Mouse (Mus musculus) embryonic facial prominence, embryonic 15.5 days (tissue): ENCODE results near the gene Fmnl2. TPM values are rescaled to one million over a fixed set of nuclear protein-coding genes. Genes with fewer than 3 reads are reported as not detected.

Experiments used
- ATAC-seq: fragments of 200-750 bp; cut with Nextera tagmentation; 2 replicates; pipeline ENCODE4 v1.8.0; 2017; ENCODE audit warnings: low read depth, moderate TSS enrichment; ENCODE audit not compliant: insufficient number of reproducible peaks, low FRiP score, low TSS enrichment
- H3K27ac ChIP-seq: fragments of 300-500 bp; sonication (generic); replicated peaks from 2 replicates; pipeline ENCODE4 v1.5.1; 2015; ENCODE audit warnings: mild to moderate bottlenecking, inconsistent platforms
- H3K27me3 ChIP-seq: fragments of 300-500 bp; sonication (generic); 2 replicates; pipeline ENCODE4 v1.6.1; 2015; ENCODE audit warnings: inconsistent platforms
- H3K36me3 ChIP-seq: fragments of 300-500 bp; sonication (generic); 2 replicates; pipeline ENCODE4 v1.6.1; 2015; ENCODE audit warnings: mild to moderate bottlenecking, inconsistent platforms
- H3K4me1 ChIP-seq: fragments of 300-500 bp; sonication (generic); 2 replicates; pipeline ENCODE4 v1.6.1; 2015; ENCODE audit warnings: inconsistent platforms
- H3K4me2 ChIP-seq: fragments of 300-500 bp; sonication (generic); replicated peaks from 2 replicates; pipeline ENCODE4 v1.6.1; 2015; ENCODE audit warnings: mild to moderate bottlenecking, inconsistent platforms
- H3K4me3 ChIP-seq: fragments of 300-500 bp; sonication (generic); replicated peaks from 2 replicates; pipeline ENCODE4 v1.5.1; 2015; ENCODE audit warnings: mild to moderate bottlenecking, inconsistent platforms
- H3K9ac ChIP-seq: fragments of 300-500 bp; sonication (generic); 2 replicates; pipeline ENCODE4 v1.6.1; 2015; ENCODE audit warnings: inconsistent platforms
- H3K9me3 ChIP-seq: fragments of 300-500 bp; sonication (generic); replicated peaks from 2 replicates; pipeline ENCODE4 v1.6.1; 2016; ENCODE audit warnings: inconsistent platforms
- WGBS: fragments of 180-500 bp; shearing (Covaris S2); methylation state at CpG from one replicate; pipeline ENCODE4 v1.1.7; 2015; 5-methylcytosine and 5-hydroxymethylcytosine counted together
- polyA plus RNA-seq: library from polyadenylated mRNA; unstranded; fragments of >200 nt; fragmentation: Nextera tagmentation; extraction: Ambion mirVana; gene quantifications from 2 replicates; pipeline ENCODE4 v1.2.1, GENCODE M21; 2015

The Fmnl2 gene
- polyA plus RNA-seq, 1 experiment from 2014 or later, result 8.1 TPM

DNA sequence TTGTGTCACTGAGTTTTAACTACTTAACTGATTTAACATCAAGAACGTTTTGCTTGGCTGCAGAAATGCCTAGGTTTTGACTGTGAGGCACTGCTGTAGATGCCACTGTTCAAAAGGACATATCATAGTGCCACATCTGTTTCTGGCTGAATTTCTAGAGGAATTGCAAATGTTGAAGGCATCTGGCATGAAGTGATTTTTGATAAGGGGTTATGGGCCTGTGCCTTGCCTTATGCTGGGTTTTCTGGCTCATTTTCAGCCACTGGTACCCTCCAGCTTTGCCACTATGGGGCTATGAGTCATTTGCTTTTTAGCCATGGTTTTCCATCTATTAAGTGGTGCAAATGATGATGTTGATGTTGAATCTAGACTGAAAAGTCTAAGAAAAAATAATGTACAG, 117.1 kb downstream of the Fmnl2 start:
- H3K4me3 ChIP-seq, result no peak overlapping the region
- WGBS, result 49% methylated on average over 1 of the region's 1 CpGs
- H3K9me3 ChIP-seq, result no peaks in the 10 kb centered on the region
- H3K9ac ChIP-seq, result no peak overlapping the region
- no peak overlapping the region for H3K4me2 ChIP-seq
- ATAC-seq, result no peak
- H3K27me3 ChIP-seq, result no peaks in the 10 kb centered on the region
- no peak overlapping the region for H3K27ac ChIP-seq
- H3K36me3 ChIP-seq, result no peaks in the 10 kb centered on the region
- H3K4me1 ChIP-seq, result peaks cover 21% of the 10 kb centered on the region

DNA sequence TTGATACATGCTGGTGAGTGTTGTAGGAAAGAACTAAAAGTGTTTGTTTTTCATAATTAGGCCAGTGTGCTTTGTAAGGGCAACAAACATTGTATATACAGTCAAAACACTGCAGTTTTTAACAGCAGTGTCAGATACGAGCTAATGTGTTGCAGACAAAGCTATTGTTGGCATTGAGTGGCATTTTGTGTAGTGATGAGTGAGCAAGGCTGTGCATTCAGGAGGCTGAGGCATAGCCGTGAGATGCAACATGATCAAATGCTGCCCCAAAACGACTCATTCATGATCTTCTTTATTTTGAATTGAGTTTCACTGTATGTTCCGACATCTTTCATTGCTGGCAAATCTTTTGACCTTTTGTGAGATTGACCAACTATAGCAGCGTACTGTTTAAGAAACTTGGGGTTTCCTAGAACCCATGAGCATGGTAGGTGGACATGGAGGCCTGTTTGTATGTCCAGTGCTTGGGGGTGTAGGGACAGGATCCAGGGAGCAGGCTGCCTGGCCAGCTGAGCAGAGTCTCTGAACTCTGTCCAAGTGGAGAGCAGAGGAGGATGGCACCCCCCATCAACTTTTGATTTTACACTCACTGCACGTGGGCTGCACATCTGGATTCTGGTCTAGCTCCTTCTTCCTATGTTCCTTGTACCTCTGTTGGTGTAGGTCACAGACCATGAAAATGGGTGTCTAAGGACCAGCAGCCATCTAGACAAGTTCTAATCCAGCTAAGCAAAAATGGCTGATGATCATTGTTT, 120.4 kb downstream of the Fmnl2 start:
- Histone ChIP-seq H3K9me3 (no peaks in the 10 kb centered on the region), H3K4me1 (peaks cover 37% of the 10 kb centered on the region), H3K9ac (no peak overlapping the region), H3K4me3 (no peak overlapping the region), H3K4me2 (no peak overlapping the region), H3K27ac (peak overlapping the region; percentile 28; the same call in 1 of the 2 replicates), H3K27me3 (no peaks in the 10 kb centered on the region), H3K36me3 (no peaks in the 10 kb centered on the region)
- no peak for ATAC-seq
- WGBS, result 83% methylated on average over 6 of the region's 6 CpGs

DNA sequence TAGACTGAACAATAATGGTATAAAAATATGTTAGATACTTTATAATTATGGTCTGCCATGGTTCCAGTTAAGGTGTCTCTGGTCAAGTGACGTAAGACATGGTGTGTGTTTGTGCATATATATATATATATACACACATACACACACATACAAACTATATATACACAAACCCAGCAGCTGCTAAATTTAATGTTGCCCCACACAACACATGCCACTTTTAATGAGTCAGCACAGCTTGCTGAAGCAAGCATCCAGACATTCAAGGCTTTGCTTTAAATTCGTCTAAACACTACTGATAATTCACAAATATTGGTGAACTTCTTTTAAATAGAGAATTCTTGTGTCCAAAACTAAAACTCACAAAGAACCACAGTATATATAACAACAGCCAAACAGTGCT, 121.1 kb downstream of the Fmnl2 start:
- H3K9ac ChIP-seq, result no peak overlapping the region
- no peaks in the 10 kb centered on the region for H3K27me3 ChIP-seq
- H3K27ac ChIP-seq, result no peak overlapping the region
- no peaks in the 10 kb centered on the region for H3K9me3 ChIP-seq
- ATAC-seq, result no peak
- 51% methylated on average over 2 of the region's 2 CpGs for WGBS
- no peaks in the 10 kb centered on the region for H3K36me3 ChIP-seq
- no peak overlapping the region for H3K4me3 ChIP-seq
- H3K4me1 ChIP-seq, result peaks cover 33% of the 10 kb centered on the region
- H3K4me2 ChIP-seq, result no peak overlapping the region

DNA sequence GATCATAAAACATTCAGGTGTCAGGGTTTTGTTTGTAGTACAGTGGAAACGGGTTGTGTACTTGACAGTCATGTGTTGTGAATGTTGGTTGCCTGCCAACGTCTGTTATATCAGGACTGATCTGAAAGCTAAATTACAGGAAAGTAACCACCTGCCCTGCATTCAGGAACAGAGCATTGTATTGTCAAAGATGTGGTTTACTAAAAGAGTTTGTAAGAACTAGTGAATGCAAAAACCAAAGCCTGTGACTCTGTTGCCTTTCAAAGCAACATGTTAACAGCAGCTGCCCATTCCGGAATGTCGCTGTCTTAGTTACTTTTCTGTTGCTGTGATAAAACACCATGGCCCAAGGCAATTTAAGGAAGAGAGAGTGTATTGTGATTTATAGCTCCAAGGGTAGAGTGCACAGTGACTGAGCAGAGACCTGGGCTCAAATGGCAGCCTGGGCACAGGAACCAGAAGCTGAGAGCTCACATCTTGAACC, 121.7 kb downstream of the Fmnl2 start:
- no peaks in the 10 kb centered on the region for H3K9me3 ChIP-seq
- H3K4me2 ChIP-seq, result no peak overlapping the region
- H3K36me3 ChIP-seq, result no peaks in the 10 kb centered on the region
- no peak for ATAC-seq
- no peak overlapping the region for H3K4me3 ChIP-seq
- 36% methylated on average over 4 of the region's 4 CpGs for WGBS
- no peaks in the 10 kb centered on the region for H3K27me3 ChIP-seq
- H3K27ac ChIP-seq, result no peak overlapping the region; the same call in 1 of the 2 replicates
- peaks cover 32% of the 10 kb centered on the region for H3K4me1 ChIP-seq
- no peak overlapping the region for H3K9ac ChIP-seq

DNA sequence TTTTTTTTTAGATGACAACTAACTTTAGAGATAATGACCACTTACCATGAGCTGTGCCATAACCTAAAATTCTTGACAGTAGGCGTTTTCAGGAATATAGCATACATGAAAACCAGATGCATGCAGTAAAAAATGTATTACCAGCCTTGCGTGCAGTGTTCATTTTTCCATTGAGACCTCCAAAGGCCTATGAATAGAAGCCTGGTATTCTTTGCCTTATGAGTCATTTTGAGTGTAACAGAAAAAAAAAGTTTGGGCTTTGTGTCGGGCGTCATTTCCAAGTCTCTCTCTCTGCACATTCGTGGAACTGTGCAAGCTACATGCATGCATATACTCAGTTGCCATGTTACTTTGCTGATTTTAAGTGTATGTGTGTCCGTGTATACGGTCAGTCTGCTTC, 123.5 kb downstream of the Fmnl2 start:
- no peak for ATAC-seq
- WGBS, result 45% methylated on average over 7 of the region's 7 CpGs

DNA sequence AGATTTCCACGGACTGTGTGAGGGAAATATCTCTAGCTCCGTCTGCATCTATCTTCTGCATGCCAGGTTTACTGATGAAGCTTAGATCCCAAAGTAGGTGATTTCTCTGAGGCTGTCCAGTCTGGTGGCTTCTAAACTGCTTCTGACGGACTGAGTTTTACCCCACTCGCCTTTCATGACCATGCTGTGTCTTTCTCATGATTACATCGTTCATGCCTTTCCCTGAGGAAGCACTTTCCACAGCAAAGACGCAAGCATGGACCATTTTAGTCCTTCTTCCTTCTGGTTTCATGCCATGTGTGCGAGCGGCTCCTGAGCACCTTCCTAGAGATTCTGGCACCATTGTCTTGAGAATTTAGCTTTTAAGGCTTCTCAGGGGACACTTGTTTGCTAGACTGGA, 123.9 kb downstream of the Fmnl2 start:
- no peak for ATAC-seq
- H3K27ac ChIP-seq, result peak overlapping the region; percentile 70
- H3K27me3 ChIP-seq, result no peaks in the 10 kb centered on the region
- no peaks in the 10 kb centered on the region for H3K9me3 ChIP-seq
- no peak overlapping the region for H3K4me3 ChIP-seq
- no peaks in the 10 kb centered on the region for H3K36me3 ChIP-seq
- H3K9ac ChIP-seq, result no peak overlapping the region
- 84% methylated on average over 8 of the region's 8 CpGs for WGBS
- no peak overlapping the region for H3K4me2 ChIP-seq
- H3K4me1 ChIP-seq, result peaks cover 45% of the 10 kb centered on the region

More for the DNA sequence above, 123.5 kb downstream of the Fmnl2 start:
- Histone ChIP-seq H3K9ac (no peak overlapping the region), H3K27me3 (no peaks in the 10 kb centered on the region), H3K4me2 (no peak overlapping the region), H3K9me3 (no peaks in the 10 kb centered on the region), H3K27ac (peak overlapping the region; percentile 70), H3K36me3 (no peaks in the 10 kb centered on the region), H3K4me1 (peaks cover 45% of the 10 kb centered on the region), H3K4me3 (no peak overlapping the region)

DNA sequence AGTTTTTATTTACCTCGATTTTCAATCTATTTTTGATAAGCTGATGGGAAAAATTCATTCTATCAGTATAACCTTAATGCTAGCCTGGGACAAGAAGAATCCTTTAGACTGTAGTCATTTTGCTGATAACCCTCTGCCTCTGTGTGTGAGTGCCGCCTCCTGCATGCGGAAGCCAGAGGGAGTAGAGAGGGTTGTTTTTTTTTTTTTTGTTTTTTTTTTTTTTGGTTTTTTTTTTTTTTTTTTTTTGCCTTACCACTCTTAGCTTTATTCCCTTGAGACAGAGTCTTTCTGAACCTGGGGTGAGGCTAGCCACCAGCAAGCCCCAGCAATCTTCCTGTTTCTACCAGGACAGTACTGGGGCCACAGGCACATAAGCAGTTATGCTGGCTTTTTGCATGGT, 124.8 kb downstream of the Fmnl2 start:
- Histone ChIP-seq H3K4me2 (no peak overlapping the region), H3K9me3 (no peaks in the 10 kb centered on the region), H3K4me1 (peaks cover 45% of the 10 kb centered on the region), H3K36me3 (no peaks in the 10 kb centered on the region), H3K9ac (no peak overlapping the region), H3K27me3 (no peaks in the 10 kb centered on the region), H3K27ac (no peak overlapping the region), H3K4me3 (no peak overlapping the region)
- ATAC-seq, result no peak
- WGBS, result 86% methylated on average over 3 of the region's 3 CpGs

DNA sequence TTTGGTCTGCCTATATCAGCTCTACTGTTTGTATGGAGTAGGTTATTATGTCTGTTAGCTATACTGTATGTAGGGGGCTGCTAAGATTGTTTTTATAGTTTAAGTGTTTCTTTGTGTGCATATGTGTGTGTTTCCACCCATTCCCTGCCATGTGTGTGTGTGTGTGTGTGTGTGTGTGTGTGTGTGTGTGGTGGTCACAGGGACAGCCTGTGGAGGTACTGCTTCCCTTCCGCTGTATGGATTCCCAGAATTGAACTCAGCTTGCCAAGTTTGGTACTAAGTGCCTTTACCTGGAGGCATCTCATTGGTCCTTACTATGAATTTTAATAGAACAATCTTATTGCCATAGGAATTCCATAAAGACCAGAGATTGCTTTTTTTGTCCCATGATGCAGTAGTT, 126.9 kb downstream of the Fmnl2 start:
- 79% methylated on average over 1 of the region's 1 CpGs for WGBS
- Histone ChIP-seq H3K9ac (no peak overlapping the region), H3K4me2 (no peak overlapping the region), H3K27ac (no peak overlapping the region), H3K27me3 (no peaks in the 10 kb centered on the region), H3K4me3 (no peak overlapping the region), H3K36me3 (no peaks in the 10 kb centered on the region), H3K9me3 (no peaks in the 10 kb centered on the region), H3K4me1 (peaks cover 36% of the 10 kb centered on the region)
- no peak for ATAC-seq

DNA sequence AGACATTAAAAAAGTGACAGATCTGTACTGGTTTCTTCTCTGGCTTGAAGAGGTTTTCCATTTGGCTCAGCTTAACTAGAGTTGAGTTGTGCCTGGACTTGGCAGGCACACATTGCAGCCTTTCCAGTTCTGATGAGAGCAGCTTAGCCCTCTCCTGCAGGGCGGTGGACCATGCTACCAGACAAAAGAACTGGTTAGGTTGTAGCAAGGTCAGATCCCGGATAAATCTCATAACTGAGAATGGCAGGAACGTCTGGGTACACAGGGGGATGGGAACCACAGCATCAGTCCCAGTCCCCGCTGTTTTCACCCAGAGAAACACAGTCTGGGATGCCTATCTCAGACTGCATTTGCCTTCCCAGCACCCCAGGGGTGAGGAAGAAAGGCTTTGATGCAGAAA, 127.5 kb downstream of the Fmnl2 start:
- no peak overlapping the region for H3K27ac ChIP-seq
- H3K27me3 ChIP-seq, result no peaks in the 10 kb centered on the region
- no peaks in the 10 kb centered on the region for H3K9me3 ChIP-seq
- no peak overlapping the region for H3K4me3 ChIP-seq
- no peak overlapping the region for H3K9ac ChIP-seq
- whole genome bisulfite sequencing, result 48% methylated on average over 4 of the region's 4 CpGs
- H3K4me1 ChIP-seq, result peaks cover 30% of the 10 kb centered on the region
- H3K4me2 ChIP-seq, result no peak overlapping the region
- ATAC-seq, result no peak
- H3K36me3 ChIP-seq, result no peaks in the 10 kb centered on the region

DNA sequence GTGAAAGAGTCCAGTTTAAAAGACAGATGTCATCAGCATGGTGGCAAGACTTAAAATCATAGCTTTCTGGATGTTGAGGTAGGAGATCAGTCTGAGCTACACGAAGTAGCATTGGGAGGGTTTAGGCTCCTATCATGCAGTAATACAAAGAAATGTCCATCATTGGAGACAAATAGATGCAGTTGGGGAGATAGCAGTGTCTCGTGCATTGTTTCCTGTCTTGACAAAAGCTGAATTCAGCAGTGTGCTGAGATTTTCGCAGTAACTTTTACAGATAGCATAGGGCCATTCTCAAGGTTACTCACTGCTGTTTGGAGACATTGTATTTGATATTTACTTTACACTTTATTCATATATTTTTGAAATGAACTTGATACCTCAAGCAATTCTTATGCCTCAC, 128.7 kb downstream of the Fmnl2 start:
- 83% methylated on average over 3 of the region's 3 CpGs for WGBS

DNA sequence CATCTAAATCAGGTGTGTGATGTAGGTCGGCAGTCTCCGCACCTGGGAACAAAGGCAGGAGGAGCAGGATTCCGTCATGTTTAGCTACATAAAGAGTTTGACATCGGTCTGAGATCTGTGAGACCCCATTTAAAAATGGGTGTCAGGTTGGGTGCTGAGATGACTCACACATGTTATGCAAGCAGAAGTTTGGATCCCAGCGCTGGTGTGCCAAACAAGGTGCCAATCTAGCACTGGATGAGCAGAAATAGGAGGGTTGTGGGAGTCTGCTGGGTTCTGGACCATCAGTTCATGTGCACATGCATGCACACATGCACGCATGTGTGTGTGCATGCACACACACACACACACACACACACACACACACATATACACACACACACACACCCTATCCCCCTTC, 129.4 kb downstream of the Fmnl2 start:
- no peak for ATAC-seq
- Histone ChIP-seq H3K27ac (no peak overlapping the region), H3K4me3 (no peak overlapping the region), H3K9ac (no peak overlapping the region), H3K9me3 (no peaks in the 10 kb centered on the region), H3K36me3 (no peaks in the 10 kb centered on the region), H3K27me3 (no peaks in the 10 kb centered on the region), H3K4me2 (no peak overlapping the region), H3K4me1 (peaks cover 28% of the 10 kb centered on the region)
- WGBS, result 92% methylated on average over 6 of the region's 6 CpGs

More for the DNA sequence above, 128.7 kb downstream of the Fmnl2 start:
- ATAC-seq, result no peak
- Histone ChIP-seq H3K27ac (no peak overlapping the region), H3K9me3 (no peaks in the 10 kb centered on the region), H3K4me3 (no peak overlapping the region), H3K4me2 (no peak overlapping the region), H3K27me3 (no peaks in the 10 kb centered on the region), H3K36me3 (no peaks in the 10 kb centered on the region), H3K9ac (no peak overlapping the region), H3K4me1 (peaks cover 26% of the 10 kb centered on the region)
